Mouse (Mus musculus) kidney, postnatal 0 days (tissue): ENCODE measurements at regions not wholly inside any gene's neighbourhood (a gene's known extent, or its start where the extent isn't known, plus 50 kb on each side); places are given as distances from the start of the nearest gene placed in this dataset.

Experiments used
- ATAC-seq: fragments of 200-750 bp; cut with Nextera tagmentation; replicated peaks from 2 replicates; pipeline ENCODE4 v1.8.0; 2017; ENCODE audit warnings: low read depth, moderate number of reproducible peaks, moderate TSS enrichment, moderate library complexity; ENCODE audit not compliant: low FRiP score
- DNase-seq: peaks from one replicate; pipeline ENCODE4 v3.0.0-alpha.2; 2016; ENCODE audit warnings: low spot score
- H3K27ac ChIP-seq: fragments of 300-500 bp; sonication (generic); 2 replicates; pipeline ENCODE4 v1.5.1; 2014; ENCODE audit warnings: mild to moderate bottlenecking
- H3K27me3 ChIP-seq: fragments of 300-500 bp; sonication (generic); 2 replicates; pipeline ENCODE4 v1.6.1; 2014; ENCODE audit warnings: low read length, mixed read lengths; ENCODE audit not compliant: insufficient read depth
- H3K36me3 ChIP-seq: fragments of 300-500 bp; sonication (generic); 2 replicates; pipeline ENCODE4 v1.6.1; 2014; ENCODE audit warnings: low read length, mixed read lengths; ENCODE audit not compliant: insufficient read depth
- H3K4me1 ChIP-seq: fragments of 300-500 bp; sonication (generic); replicated peaks from 2 replicates; pipeline ENCODE4 v1.6.1; 2014; ENCODE audit warnings: antibody characterized with exemption, low read length, mixed read lengths; ENCODE audit not compliant: insufficient read depth
- H3K4me2 ChIP-seq: fragments of 300-500 bp; sonication (generic); 2 replicates; pipeline ENCODE4 v1.6.1; 2014; ENCODE audit warnings: mild to moderate bottlenecking, low read length, moderate library complexity, mixed read lengths
- H3K4me3 ChIP-seq: fragments of 300-500 bp; sonication (generic); replicated peaks from 2 replicates; pipeline ENCODE4 v1.5.1; 2014; ENCODE audit warnings: low read depth, low read length
- H3K9ac ChIP-seq: fragments of 300-500 bp; sonication (generic); 2 replicates; pipeline ENCODE4 v1.6.1; 2014; ENCODE audit warnings: low read depth, low read length
- H3K9me3 ChIP-seq: fragments of 300-500 bp; sonication (generic); replicated peaks from 2 replicates; pipeline ENCODE4 v1.6.1; 2016; ENCODE audit warnings: low read length, inconsistent platforms, mixed read lengths
- CTCF ChIP-seq: IDR thresholded peaks from 2 replicates; pipeline ENCODE4 v1.5.1; 2016; ENCODE audit warnings: antibody characterized with exemption, low read depth, mild to moderate bottlenecking, moderate library complexity
- WGBS: fragments of 180-500 bp; shearing (Covaris S2); extraction: QIAGEN DNeasy Blood & Tissue Kit; methylation state at CpG from one replicate; pipeline ENCODE4 v1.1.7; 2014; 5-methylcytosine and 5-hydroxymethylcytosine counted together

DNA sequence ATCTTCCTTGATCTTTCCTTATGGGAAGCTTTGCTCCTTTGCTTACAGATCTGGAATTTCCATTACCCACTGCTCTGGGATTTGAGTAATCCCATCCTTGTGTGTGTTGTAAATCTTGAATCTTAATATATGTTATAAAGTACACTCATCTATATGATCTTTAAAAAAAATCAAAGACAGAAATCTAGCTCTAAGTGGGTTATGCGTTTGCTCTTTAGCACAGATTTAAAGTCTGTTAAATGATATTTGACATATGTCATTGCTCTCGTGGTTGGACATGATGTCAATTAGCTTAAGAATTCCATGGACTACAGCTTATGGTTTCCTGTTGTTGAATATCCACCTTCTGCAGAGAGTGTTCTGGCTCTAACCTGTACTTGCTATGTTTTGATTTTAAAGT lies 1446.7 kb upstream of the Flrt2 start:
- no peak overlapping the region for H3K9ac ChIP-seq
- no peak overlapping the region for H3K27ac ChIP-seq
- TF ChIP-seq CTCF, result no peak
- no peaks in the 10 kb centered on the region for H3K27me3 ChIP-seq
- ATAC-seq (no peak), DNase-seq (no peak)
- H3K4me3 ChIP-seq, result no peak overlapping the region
- H3K4me2 ChIP-seq, result no peak overlapping the region
- H3K9me3 ChIP-seq, result no peaks in the 10 kb centered on the region
- no peaks in the 10 kb centered on the region for H3K36me3 ChIP-seq
- WGBS, result 54% methylated on average over 2 of the region's 2 CpGs
- H3K4me1 ChIP-seq, result no peaks in the 10 kb centered on the region

DNA sequence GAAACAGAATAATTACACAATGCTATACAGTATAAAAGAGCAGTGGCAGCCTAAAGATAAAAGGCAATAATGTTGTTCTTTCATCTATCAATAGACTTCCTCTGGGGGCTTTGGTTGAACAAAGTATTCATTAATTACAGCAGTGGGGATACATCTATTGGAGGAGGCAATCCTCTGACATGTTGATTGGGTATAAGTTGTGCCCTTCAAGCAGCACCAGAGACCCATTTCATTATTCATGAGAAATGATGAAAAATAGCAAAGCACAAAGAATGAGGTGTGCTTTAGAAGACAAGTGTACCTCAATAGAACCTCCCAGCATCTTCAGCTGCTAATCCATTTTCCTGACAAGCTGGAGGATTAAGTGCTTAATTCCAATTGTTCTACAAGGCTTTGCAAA lies 1444.7 kb upstream of the Flrt2 start:
- no peak for TF ChIP-seq CTCF
- no peak for DNase-seq
- no peaks in the 10 kb centered on the region for H3K27me3 ChIP-seq
- ATAC-seq, result no peak
- H3K4me3 ChIP-seq, result no peak overlapping the region
- H3K9ac ChIP-seq, result no peak overlapping the region
- no peaks in the 10 kb centered on the region for H3K9me3 ChIP-seq
- no peak overlapping the region for H3K27ac ChIP-seq
- no peaks in the 10 kb centered on the region for H3K36me3 ChIP-seq
- H3K4me1 ChIP-seq, result no peaks in the 10 kb centered on the region
- no peak overlapping the region for H3K4me2 ChIP-seq

DNA sequence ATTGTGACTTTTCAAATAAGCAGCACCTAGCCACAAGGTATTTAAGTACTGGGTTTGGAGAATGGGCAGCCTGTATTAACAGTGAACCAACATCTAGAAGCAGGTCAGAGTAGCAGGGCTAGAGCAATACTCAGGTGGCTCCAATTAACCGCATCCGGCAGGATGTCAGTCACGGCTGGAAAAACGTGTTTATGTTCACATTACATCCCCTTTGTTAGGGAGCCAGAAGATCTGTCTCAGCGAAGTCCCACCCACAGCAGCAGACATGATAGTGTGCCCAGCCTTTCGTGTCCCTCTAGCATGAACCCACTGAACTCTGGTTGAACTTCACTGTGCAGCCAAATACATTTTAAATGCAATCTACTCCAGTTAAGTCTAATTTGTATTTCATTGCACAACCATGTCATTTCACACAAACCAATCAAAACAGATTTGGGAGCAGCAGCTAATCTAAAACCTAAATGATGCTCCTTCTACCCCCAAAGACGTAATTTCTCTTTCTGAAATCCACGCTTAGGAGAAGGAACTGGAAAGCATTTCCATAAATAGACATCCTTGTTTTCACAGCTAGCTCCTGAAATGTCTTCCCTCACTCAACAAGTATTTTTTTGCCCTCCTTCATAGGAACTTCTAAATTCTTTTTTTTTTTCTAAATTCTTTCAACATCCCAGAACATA lies 1438.9 kb upstream of the Flrt2 start:
- Histone ChIP-seq H3K4me2 (no peak overlapping the region), H3K9me3 (no peaks in the 10 kb centered on the region), H3K27me3 (no peaks in the 10 kb centered on the region), H3K4me1 (no peaks in the 10 kb centered on the region), H3K36me3 (no peaks in the 10 kb centered on the region), H3K9ac (no peak overlapping the region), H3K27ac (no peak overlapping the region), H3K4me3 (no peak overlapping the region)
- ATAC-seq (no peak), DNase-seq (peak; percentile 24)
- 19% methylated on average over 8 of the region's 8 CpGs for WGBS
- TF ChIP-seq CTCF, result no peak

DNA sequence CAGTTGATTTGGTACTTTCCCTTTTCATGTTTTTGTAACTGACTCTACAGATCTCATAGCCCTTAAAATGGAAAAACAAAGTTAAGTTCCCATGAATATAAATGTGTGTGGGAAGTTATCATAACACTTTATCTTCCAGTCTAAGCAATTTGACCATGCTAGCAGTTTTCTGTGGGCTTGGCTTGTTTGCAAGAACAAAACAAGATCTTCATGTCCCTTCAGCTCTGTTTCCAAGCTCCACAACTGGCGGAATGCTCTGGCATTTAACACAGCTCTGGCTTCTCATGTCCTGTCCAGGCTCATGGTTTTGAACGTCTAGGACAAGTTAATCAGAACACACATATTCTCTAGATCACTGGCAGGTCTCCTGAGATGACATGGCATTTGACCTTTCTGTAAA lies 1411.1 kb upstream of the Flrt2 start:
- H3K4me1 ChIP-seq, result no peaks in the 10 kb centered on the region
- 59% methylated on average over 2 of the region's 2 CpGs for WGBS
- H3K36me3 ChIP-seq, result no peaks in the 10 kb centered on the region
- H3K9ac ChIP-seq, result no peak overlapping the region
- DNase-seq (peak; percentile 24), ATAC-seq (no peak)
- no peak overlapping the region for H3K4me2 ChIP-seq
- TF ChIP-seq CTCF, result no peak
- H3K9me3 ChIP-seq, result no peaks in the 10 kb centered on the region
- H3K4me3 ChIP-seq, result no peak overlapping the region
- no peaks in the 10 kb centered on the region for H3K27me3 ChIP-seq
- H3K27ac ChIP-seq, result no peak overlapping the region

DNA sequence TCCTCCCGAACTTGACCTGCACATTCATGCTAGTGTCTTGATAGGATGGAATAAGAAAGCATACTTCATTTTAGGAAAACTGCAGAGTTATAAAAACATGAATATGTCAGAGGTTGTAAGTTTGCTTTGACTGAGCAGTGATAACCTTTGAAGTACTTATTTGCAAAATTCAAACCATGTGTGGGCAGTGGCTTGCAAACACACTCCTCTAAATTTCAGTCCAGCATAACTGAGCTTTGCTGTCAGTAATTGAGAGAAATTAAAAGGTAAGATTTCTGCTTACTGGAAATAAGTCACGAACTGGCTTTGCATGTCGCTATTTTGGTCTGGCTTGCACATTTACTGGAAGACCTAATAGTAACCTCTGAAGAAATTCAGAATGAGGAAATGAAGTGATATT lies 1409.1 kb upstream of the Flrt2 start:
- no peak overlapping the region for H3K9ac ChIP-seq
- no peak overlapping the region for H3K27ac ChIP-seq
- no peaks in the 10 kb centered on the region for H3K27me3 ChIP-seq
- no peak for TF ChIP-seq CTCF
- no peak overlapping the region for H3K4me2 ChIP-seq
- no peak overlapping the region for H3K4me3 ChIP-seq
- WGBS, result 73% methylated on average over 3 of the region's 3 CpGs
- no peaks in the 10 kb centered on the region for H3K36me3 ChIP-seq
- no peak for DNase-seq
- no peaks in the 10 kb centered on the region for H3K9me3 ChIP-seq
- no peaks in the 10 kb centered on the region for H3K4me1 ChIP-seq
- ATAC-seq, result no peak

DNA sequence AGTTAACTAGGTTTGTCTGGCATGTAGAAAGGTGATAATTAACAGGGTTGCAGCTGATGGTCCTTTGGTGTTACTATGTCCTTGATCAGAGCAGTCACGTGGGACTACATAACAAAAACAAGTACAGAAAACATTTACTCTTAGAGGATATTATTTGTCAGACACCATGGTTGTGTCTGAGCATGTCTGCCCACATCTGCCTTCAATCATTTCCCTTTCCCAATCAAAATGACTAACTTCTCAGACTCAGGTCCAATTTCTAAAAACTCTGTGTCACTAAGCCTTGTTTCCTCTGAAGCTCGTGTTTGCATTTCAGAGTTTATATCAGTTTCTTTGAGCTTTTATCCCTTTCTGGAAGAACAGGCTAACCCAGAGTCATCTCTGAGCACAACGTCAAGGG lies 1408.5 kb upstream of the Flrt2 start:
- Histone ChIP-seq H3K36me3 (no peaks in the 10 kb centered on the region), H3K4me3 (no peak overlapping the region), H3K9me3 (no peaks in the 10 kb centered on the region), H3K27me3 (no peaks in the 10 kb centered on the region), H3K4me1 (no peaks in the 10 kb centered on the region), H3K9ac (no peak overlapping the region), H3K27ac (no peak overlapping the region), H3K4me2 (no peak overlapping the region)
- DNase-seq (no peak), ATAC-seq (no peak)
- WGBS, result 60% methylated on average over 3 of the region's 3 CpGs
- TF ChIP-seq CTCF, result no peak

DNA sequence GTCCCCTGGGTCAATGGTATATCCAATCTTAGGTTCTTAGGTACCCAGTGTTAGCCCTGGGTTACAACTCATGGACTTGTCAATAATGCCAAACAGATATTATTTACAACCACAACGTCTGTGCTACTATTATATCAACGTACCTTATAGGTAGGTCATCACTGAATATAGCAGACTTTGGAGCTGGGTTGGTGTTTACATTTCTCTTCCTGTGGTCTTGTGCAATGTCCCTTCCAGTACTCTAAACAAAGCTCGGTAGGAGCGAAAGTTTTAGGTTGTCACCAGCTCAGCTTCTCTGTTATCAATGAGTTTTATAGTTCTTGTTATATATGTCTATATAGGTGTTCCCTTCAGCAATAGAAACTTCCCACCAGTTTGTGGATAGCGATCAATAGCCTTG lies 1394.2 kb upstream of the Flrt2 start:
- H3K4me3 ChIP-seq, result no peak overlapping the region
- no peaks in the 10 kb centered on the region for H3K4me1 ChIP-seq
- no peak for TF ChIP-seq CTCF
- no peak for DNase-seq
- no peak overlapping the region for H3K9ac ChIP-seq
- H3K36me3 ChIP-seq, result no peaks in the 10 kb centered on the region
- H3K27me3 ChIP-seq, result no peaks in the 10 kb centered on the region
- no peaks in the 10 kb centered on the region for H3K9me3 ChIP-seq
- WGBS, result 95% methylated on average over 5 of the region's 5 CpGs
- ATAC-seq, result no peak
- no peak overlapping the region for H3K27ac ChIP-seq
- H3K4me2 ChIP-seq, result no peak overlapping the region
